Mouse (Mus musculus) intestine, postnatal 0 days (tissue): ENCODE data around the gene Rplp2. TPM values are rescaled to one million over a fixed set of nuclear protein-coding genes. Genes with fewer than 3 reads are reported as not detected.

ENCODE experiments used
- ATAC-seq: fragments of 200-750 bp; cut with Nextera tagmentation; 2 replicates; pipeline ENCODE4 v1.8.0; 2017; ENCODE audit warnings: mild to moderate bottlenecking, moderate TSS enrichment, moderate library complexity
- H3K27ac ChIP-seq: fragments of 300-500 bp; sonication (generic); 2 replicates; pipeline ENCODE4 v1.5.1; 2014; ENCODE audit warnings: mild to moderate bottlenecking, low read depth, low read length, moderate library complexity
- H3K27me3 ChIP-seq: fragments of 300-500 bp; sonication (generic); replicated peaks from 2 replicates; pipeline ENCODE4 v1.6.1; 2014; ENCODE audit warnings: low read length, mixed read lengths; ENCODE audit not compliant: control insufficient read depth, insufficient read depth
- H3K36me3 ChIP-seq: fragments of 300-500 bp; sonication (generic); 2 replicates; pipeline ENCODE4 v1.6.1; 2014; ENCODE audit warnings: mild to moderate bottlenecking, moderate library complexity; ENCODE audit not compliant: control insufficient read depth, insufficient read depth
- H3K4me1 ChIP-seq: fragments of 300-500 bp; sonication (generic); replicated peaks from 2 replicates; pipeline ENCODE4 v1.6.1; 2014; ENCODE audit warnings: antibody characterized with exemption, low read length, mixed read lengths; ENCODE audit not compliant: control insufficient read depth, insufficient read depth
- H3K4me2 ChIP-seq: fragments of 300-500 bp; sonication (generic); replicated peaks from 2 replicates; pipeline ENCODE4 v1.6.1; 2014; ENCODE audit warnings: low read depth, mild to moderate bottlenecking, moderate library complexity
- H3K4me3 ChIP-seq: fragments of 300-500 bp; sonication (generic); 2 replicates; pipeline ENCODE4 v1.5.1; 2014; ENCODE audit warnings: low read depth, low read length
- H3K9ac ChIP-seq: fragments of 300-500 bp; sonication (generic); 2 replicates; pipeline ENCODE4 v1.6.1; 2014; ENCODE audit warnings: mild to moderate bottlenecking, low read depth, low read length
- H3K9me3 ChIP-seq: fragments of 300-500 bp; sonication (generic); 2 replicates; pipeline ENCODE4 v1.6.1; 2016; ENCODE audit warnings: mixed run types; ENCODE audit not compliant: control insufficient read depth
- CTCF ChIP-seq: sonication (generic); IDR thresholded peaks from 2 replicates; pipeline ENCODE4 v1.5.1; 2016; ENCODE audit warnings: low read depth, mild to moderate bottlenecking, control low read depth, antibody characterized with exemption, moderate library complexity
- WGBS: fragments of 180-500 bp; shearing (Covaris S2); extraction: QIAGEN DNeasy Blood & Tissue Kit; methylation state at CpG from one replicate; pipeline ENCODE4 v1.1.7; 2014; 5-methylcytosine and 5-hydroxymethylcytosine counted together
- polyA plus RNA-seq: library from polyadenylated mRNA; unstranded; fragments of >200 nt; fragmentation: Nextera tagmentation; extraction: Ambion mirVana; gene quantifications from 2 replicates; pipeline ENCODE4 v1.2.1, GENCODE M21; 2015

Gene Rplp2
- polyA plus RNA-seq, 1 experiment from 2014 or later = 968 TPM

DNA sequence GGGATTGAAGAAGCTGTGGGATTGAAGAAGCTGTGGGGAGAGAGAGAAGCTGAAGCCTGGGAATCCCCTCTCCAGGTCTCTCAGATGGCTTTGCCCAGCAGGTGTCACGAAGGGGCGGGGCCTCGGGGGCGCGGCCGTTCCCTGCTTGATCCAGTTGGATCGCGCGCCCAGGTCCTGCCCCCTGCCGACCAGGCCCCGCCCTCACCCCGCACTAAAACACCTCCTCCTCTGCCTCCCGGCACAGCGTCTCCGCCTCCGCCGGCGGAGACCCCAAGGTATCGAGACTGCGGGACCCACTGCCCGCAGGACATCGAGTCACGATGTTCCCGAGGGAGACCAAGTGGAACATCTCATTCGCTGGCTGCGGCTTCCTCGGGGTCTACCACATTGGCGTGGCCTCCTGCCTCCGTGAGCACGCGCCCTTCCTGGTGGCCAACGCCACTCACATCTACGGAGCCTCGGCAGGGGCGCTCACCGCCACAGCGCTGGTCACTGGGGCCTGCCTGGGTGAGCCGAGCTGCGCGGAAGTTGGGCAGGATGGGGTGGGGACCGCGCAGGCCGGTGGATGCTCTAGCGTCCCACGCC is 7.9 kb downstream of the Rplp2 start, which contains the start of gene Pnpla2:
Gene Pnpla2 (plus strand): TSS at position 232 of the 585 bp plus-strand sequence.
- peak within 1 kb of the TSS; percentile 72 for H3K9ac ChIP-seq
- H3K27ac ChIP-seq = peak within 1 kb of the TSS; percentile 95
- WGBS = under 1% methylated on average over 45 of the region's 45 CpGs
- H3K4me1 ChIP-seq = no peaks in the 10 kb centered on the region; the same call in 1 of the 2 replicates
- TF ChIP-seq CTCF = peak; percentile 38
- no peaks in the 10 kb centered on the region for H3K27me3 ChIP-seq
- ATAC-seq = peak; percentile 81
- peak within 1 kb of the TSS; percentile 86 for H3K4me3 ChIP-seq
- peaks cover 49% of the 10 kb centered on the region for H3K36me3 ChIP-seq
- H3K9me3 ChIP-seq = no peaks in the 10 kb centered on the region
- peak within 1 kb of the TSS; percentile 90 for H3K4me2 ChIP-seq

DNA sequence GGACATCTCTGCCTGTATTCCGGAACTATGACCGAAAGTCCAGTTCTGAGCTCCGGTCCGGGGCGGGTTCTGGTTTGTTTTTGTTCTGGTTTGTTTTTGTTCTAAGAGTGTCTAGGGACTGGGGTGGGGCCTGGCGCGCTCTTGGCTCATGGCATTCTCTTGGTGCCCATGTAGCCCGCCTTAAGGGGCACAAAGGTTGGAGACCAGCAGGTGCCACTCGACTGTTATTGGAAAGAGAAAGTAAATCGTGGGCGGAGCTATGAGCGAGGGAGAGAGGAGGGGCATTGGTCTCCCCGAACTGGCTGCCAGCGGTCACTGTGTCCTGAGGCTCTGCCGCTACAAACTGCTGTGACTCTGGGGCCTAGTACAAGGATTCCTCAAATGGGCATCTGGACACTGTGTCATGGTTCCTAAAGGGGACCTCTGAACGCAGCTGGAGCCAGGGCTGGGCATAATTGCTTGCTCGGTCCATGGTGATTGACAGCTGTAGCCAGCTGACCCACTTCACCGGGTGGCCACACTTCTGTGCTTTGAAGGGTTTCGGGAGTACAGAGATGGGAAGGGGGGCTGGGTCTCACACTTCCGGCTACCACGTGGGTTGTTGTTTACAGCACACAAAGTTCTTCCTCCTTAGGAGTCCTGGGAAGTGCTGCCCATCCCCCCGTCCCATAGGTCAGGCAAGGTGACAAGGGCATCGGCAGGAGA is 8.6 kb downstream of the Rplp2 start:
- ATAC-seq = peak; percentile 60
- H3K9me3 ChIP-seq = no peaks in the 10 kb centered on the region
- no peaks in the 10 kb centered on the region for H3K27me3 ChIP-seq
- H3K27ac ChIP-seq = peak overlapping the region; percentile 95
- H3K36me3 ChIP-seq = peaks cover 42% of the 10 kb centered on the region
- 1% methylated on average over 23 of the region's 23 CpGs for WGBS
- H3K4me3 ChIP-seq = peak overlapping the region; percentile 86
- TF ChIP-seq CTCF = no peak
- peak overlapping the region; percentile 90 for H3K4me2 ChIP-seq
- H3K4me1 ChIP-seq = no peaks in the 10 kb centered on the region; the same call in 1 of the 2 replicates
- H3K9ac ChIP-seq = peak overlapping the region; percentile 72

DNA sequence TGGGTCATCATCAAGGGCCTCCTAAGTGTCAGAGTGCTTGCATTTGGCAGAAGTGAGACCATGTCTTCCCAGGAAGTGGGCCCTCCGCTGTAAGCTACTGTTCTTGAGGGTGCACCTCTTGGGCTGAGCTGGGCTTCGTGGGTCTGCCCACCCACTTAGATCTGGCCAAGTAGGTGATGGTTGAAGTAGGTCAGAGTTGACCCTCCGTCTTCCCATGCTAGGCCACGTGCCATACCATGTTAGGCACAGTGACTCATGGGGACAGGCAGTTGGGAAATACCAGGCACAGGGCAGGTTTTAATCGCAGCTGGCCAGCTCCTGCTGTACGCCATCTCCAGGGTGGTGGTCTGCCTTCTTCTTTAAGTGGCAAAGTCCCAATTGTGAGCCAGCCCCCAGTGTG is 9.6 kb downstream of the Rplp2 start:
- Histone ChIP-seq H3K27me3 (no peaks in the 10 kb centered on the region), H3K4me2 (peak overlapping the region; percentile 90), H3K27ac (0 out of 2 replicates have a peak overlapping the region, but pooled peaks have one; percentile 95), H3K9me3 (no peaks in the 10 kb centered on the region), H3K4me3 (no peak overlapping the region), H3K9ac (no peak overlapping the region), H3K36me3 (peaks cover 32% of the 10 kb centered on the region), H3K4me1 (no peaks in the 10 kb centered on the region; the same call in 1 of the 2 replicates)
- WGBS = 77% methylated on average over 6 of the region's 6 CpGs
- no peak for TF ChIP-seq CTCF
- ATAC-seq = no peak

DNA sequence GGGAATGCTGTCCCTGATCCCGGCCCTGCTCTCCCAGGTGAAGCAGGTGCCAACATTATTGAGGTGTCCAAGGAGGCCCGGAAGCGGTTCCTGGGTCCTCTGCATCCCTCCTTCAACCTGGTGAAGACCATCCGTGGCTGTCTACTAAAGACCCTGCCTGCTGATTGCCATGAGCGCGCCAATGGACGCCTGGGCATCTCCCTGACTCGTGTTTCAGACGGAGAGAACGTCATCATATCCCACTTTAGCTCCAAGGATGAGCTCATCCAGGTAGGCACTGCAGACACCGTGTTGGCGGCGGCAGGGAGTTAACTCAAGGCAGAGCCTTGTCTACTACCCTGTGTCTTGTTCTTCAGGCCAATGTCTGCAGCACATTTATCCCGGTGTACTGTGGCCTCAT is 10.1 kb downstream of the Rplp2 start:
- H3K36me3 ChIP-seq = peaks cover 27% of the 10 kb centered on the region
- no peak overlapping the region for H3K4me3 ChIP-seq
- WGBS = 93% methylated on average over 14 of the region's 14 CpGs
- no peak overlapping the region for H3K27ac ChIP-seq
- no peaks in the 10 kb centered on the region; the same call in 1 of the 2 replicates for H3K4me1 ChIP-seq
- TF ChIP-seq CTCF = no peak
- H3K4me2 ChIP-seq = no peak overlapping the region
- H3K9ac ChIP-seq = no peak overlapping the region
- no peaks in the 10 kb centered on the region for H3K27me3 ChIP-seq
- ATAC-seq = no peak
- no peaks in the 10 kb centered on the region for H3K9me3 ChIP-seq

DNA sequence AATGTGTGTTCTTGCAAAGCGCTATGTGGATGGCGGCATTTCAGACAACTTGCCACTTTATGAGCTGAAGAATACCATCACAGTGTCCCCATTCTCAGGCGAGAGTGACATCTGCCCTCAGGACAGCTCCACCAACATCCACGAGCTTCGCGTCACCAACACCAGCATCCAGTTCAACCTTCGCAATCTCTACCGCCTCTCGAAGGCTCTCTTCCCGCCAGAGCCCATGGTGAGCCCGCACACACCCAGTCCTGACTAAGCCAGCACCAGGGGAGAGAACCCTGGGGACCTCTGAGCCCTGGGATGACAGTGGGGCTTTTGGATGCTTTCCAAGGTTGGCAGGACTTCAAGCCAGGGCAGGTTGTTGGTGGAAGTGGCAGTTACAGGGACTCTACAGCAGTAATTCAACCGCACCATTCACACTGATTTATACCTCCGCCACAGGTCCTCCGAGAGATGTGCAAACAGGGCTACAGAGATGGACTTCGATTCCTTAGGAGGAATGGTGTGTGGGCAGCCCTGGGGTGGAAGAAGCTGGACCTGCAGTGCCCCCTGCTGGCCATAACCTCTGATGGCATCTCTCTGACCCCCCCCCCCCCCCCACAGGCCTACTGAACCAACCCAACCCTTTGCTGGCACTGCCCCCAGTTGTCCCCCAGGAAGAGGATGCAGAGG is 11.0 kb downstream of the Rplp2 start:
- Histone ChIP-seq H3K27me3 (no peaks in the 10 kb centered on the region), H3K9me3 (no peaks in the 10 kb centered on the region), H3K4me1 (no peaks in the 10 kb centered on the region; the same call in 1 of the 2 replicates), H3K4me2 (no peak overlapping the region), H3K27ac (no peak overlapping the region), H3K4me3 (no peak overlapping the region), H3K36me3 (peaks cover 27% of the 10 kb centered on the region), H3K9ac (no peak overlapping the region)
- ATAC-seq = no peak
- 68% methylated on average over 15 of the region's 15 CpGs for WGBS
- peak; percentile 78 for TF ChIP-seq CTCF

DNA sequence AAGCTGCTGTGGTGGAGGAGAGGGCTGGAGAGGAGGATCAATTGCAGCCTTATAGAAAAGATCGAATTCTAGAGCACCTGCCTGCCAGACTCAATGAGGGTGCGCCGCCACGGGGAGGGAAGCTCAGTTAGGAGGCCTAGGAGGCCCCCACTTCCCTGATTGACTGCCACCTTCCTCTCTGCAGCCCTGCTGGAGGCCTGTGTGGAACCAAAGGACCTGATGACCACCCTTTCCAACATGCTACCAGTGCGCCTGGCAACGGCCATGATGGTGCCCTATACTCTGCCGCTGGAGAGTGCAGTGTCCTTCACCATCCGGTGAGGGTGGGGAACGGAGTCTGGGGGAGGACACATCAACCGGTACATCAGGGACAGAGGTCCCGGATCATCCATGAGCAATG is 11.5 kb downstream of the Rplp2 start:
- no peaks in the 10 kb centered on the region for H3K9me3 ChIP-seq
- H3K4me1 ChIP-seq = no peaks in the 10 kb centered on the region; the same call in 1 of the 2 replicates
- WGBS = 89% methylated on average over 11 of the region's 11 CpGs
- peaks cover 27% of the 10 kb centered on the region for H3K36me3 ChIP-seq
- no peak overlapping the region for H3K4me3 ChIP-seq
- H3K9ac ChIP-seq = no peak overlapping the region
- H3K27me3 ChIP-seq = no peaks in the 10 kb centered on the region
- H3K4me2 ChIP-seq = no peak overlapping the region
- no peak for TF ChIP-seq CTCF
- ATAC-seq = no peak
- H3K27ac ChIP-seq = no peak overlapping the region
